Mouse (Mus musculus) layer of hippocampus, adult 8-10 months (tissue): ENCODE measurements at regions not wholly inside any gene's neighbourhood (a gene's known extent, or its start where the extent isn't known, plus 50 kb on each side); places are given as distances from the start of the nearest gene placed in this dataset.
A peak's percentile ranks its signal among the peaks of the same experiment; 100 is the strongest.

Source experiments
- DNase-seq, 2 experiments: peaks; one replicate each; pipeline ENCODE4 v3.0.0; 2022; ENCODE audit warnings: low spot score in 2 of 2

DNA sequence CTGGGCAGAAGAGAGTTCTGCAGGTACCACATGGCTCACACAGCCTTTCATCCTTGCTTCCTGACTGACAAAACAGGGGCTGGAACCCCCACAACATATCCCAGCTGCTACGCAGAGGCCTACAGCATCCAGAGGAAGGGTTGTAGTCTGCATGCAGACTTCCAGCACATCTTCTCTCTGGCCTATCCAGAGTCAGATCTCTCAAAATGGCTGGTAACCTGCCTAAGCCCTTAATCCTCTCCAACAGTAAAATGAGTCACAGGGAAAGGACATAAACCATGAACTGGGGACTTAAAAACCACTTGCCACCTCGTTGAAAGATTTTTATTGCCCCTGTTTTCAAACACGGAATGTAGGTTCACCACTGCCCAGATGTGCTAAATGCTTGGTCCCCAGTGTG is 183.6 kb upstream of the Spred2 start:
- DNase-seq = no peak

DNA sequence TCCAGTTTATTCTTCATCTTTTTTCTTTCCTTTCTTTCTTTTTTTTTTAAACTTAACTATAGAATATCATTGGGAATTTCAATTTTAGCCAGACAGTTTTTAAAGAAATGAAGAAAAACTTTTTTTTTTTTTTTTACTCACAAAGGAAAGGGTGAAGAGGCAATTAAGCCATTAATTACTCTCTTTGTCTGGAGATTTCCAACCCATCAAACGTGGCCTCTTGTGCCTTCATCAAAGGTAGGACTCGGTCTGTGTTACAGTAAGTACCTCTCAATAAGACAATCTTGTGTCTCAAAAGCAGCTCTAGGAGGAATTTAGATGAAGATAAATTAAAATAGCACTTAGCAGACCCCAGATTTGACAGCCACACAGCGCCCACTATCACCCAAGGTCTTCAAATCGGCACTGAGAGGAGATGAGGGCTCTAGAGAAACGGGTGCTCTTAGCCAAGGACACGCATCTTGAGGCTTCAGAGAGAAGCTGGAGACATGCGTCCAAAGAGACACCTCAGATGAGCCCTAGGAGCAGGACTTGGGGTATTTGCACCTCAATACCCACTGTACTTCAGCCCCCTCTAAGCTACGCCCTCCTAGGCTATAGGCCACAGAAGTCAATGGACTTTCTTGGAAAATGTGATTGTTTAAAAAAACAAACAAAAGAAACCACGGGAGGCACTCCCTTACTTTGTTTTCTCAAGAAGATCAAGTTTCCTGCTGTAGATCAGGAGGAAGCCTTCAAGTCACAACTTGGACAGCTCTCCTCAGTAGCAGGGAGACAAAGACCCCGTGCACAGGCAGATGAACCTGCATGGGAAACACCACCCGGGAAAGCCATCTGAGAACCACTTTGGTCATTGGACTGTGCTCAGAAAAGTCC is 176.8 kb upstream of the Spred2 start:
- DNase-seq = no peak

DNA sequence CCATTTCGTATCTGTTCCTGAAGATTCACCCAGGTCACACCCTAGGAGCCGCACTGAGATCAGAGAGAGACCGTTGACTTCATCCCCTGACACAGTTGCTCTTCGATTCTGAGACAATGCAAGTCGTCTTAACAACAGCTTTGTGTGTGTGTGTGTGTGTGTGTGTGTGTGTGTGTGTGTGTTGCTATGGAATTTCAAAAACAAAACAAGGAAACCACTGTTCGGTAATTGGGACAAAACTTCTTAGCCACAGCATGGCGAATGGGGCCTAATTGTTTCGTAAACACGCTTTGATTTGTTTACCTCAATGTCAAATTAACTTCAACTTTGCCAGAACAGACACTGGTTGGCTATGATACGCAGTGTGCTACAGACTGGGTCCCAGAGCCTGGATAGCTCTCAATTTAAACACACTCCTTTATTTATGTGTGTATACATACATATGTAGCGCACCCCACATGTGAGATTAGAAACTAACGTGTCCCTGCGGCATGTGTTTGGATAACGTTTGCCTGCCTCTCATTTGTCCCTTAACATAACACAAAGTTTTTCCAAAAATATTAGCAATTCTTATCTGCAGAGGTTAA is 176.1 kb upstream of the Spred2 start:
- DNase-seq = no peak

DNA sequence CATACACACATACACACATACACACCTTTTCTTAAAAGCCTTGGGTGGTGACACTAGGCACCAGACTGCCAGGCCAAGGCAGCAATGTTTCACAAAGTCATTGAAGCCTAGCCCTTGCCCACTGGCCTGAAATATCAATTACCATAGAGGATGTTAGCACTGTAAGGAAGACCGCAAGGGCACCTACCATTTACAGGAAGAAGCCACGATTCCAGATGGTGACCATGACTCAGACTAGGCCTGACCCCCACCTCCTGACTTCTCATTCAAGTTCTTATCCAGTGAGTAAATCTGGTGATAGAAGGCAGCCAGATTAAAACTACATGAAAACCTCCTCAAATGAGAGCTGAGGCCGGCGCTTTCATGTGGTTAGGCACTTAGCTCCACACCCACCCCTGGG is 165.3 kb upstream of the Spred2 start:
- DNase-seq = no peak

DNA sequence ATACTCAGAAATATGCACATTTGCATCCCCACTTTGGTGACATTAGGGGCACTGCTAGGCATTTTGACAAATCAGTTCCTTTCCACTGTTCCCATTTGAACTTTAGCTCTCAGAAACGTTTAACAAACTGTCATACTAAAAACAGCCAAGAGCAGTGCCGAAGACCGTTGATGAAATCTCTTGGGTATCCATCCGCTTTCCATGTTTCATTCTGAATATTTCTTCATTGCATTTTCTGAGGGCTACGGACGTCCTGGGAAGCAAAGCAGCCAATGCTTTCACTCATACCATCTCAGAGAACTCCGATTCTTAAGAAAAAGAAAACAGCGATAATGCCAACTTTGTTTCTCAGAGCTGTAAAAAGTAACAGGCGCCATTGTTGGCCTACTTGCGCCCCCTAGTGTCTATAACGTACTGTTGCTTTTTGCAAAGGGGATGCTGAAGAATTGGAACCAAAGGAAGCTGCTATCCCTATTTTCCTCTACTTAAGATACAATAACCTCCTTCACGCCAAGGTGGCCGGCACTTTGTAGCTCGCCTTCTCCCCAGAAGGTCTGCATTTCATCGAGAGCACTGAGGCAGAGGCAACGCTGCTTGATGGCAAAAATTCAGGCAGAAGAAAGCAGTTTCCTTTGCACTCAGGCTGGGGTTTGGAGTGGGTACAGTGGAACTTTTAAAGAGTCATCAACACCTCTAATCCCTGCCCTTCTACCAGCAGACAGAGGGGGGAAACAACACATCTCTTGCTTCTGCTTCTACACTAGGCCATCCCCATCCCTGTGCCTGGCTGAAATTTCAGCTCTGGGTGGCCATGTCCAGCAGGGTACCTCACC is 163.1 kb upstream of the Spred2 start:
- DNase-seq = peak; percentile 19 to 67

DNA sequence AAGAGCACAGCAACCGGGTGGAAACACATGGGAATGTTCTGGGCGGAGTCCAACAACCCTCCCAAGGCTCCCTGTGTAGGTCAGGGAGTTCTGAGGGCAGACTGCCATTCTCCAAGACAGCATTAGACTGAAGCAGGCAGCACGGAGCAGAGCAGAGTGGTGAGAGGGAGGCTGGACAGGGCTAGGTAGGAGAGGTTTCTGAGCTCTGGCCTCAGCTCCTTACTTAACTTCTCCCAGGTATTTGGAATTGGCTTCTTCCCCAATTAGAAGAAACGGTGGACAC is 162.5 kb upstream of the Spred2 start:
- no peak for DNase-seq

DNA sequence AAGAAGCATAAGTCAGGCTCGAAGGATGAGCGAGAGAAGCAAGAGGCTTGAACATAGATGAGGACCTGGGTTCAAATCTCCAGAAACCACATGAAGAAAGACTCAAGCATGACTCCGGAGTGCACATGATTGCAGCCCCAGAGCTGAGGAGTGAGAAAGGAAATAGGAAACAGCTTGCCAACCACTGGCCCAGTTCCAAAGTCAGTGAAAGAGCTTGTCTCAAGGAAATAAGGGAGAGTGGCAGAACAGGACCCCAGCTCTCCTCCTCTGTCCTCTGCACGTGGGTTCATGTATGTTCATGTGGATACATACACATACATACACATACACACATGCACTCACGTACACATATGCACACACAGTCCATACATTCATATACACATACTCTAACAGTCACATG is 156.9 kb upstream of the Spred2 start:
- no peak for DNase-seq

DNA sequence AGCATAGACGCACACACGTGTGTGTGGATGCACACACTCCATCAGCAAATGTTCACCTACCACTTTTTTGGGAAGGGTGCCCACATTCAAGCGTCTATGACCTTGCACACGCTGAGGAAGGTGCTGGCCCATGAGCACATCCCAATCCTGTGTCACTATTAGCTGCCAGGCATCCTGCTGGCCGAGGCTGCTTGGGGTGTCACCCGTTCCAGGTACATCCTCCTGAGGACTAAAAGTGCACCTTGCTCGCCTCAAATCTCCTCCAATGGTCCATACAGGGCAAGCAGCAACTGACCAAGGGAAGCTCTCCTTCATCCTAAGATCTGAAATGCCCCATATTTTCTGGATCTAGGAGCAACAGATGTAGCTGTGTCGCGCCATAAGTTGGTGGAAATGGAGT is 156.3 kb upstream of the Spred2 start:
- no peak for DNase-seq

DNA sequence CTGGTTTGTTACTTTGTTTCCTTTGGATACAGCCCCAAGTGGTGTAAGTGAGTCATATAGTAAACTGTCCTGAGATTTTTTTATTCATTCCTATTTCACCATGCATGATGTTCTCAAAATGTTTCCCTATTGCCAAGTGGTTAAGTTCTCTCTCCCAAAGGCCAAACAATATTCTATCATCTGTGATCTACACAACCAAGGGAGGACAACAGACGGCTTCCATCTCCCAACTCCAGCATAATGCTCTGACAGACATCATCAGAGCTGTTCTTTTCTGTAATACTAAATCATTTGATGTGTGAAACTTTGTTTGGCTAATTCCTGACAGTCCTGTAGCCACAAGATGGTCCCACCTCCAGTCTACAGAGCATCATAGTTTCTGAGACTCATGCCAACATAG is 155.2 kb upstream of the Spred2 start:
- DNase-seq = no peak

DNA sequence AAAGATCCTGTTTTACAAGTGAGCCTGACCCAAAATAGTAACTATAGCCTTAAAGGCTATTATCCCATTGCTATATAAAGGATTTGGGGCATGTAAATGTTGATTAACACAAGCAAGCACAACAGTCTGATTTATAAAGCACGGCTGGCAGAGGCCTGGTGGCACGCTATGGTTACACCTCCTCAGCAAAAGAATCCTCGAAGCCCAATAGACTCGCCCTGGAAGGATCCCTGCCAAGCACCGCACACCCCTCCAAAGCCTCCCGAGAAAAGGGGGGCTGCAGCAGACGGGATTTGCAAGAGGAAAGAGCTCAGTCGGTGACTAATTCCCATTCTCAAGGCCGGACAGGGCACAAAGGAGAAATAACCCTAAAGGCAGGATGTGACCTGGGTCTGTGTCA is 150.2 kb upstream of the Spred2 start:
- DNase-seq = no peak

DNA sequence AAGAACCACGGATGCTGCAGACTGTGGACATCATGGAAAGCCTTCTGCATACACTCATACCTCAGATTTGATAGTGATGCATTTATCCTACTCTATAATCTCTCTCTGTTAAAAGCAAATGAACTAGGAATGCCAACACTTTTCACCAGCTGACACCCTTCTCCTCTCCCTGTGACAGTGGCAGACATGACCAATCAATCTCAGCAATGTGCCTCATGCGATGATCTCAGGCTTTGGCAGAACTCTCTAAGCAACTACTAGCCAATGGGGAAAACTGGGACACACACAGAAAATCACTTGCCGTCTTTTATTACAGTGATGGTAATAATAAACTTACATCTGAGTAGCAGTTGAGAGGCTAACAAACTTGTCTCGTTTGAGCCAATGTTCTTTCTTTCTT is 148.4 kb upstream of the Spred2 start:
- DNase-seq = no peak

DNA sequence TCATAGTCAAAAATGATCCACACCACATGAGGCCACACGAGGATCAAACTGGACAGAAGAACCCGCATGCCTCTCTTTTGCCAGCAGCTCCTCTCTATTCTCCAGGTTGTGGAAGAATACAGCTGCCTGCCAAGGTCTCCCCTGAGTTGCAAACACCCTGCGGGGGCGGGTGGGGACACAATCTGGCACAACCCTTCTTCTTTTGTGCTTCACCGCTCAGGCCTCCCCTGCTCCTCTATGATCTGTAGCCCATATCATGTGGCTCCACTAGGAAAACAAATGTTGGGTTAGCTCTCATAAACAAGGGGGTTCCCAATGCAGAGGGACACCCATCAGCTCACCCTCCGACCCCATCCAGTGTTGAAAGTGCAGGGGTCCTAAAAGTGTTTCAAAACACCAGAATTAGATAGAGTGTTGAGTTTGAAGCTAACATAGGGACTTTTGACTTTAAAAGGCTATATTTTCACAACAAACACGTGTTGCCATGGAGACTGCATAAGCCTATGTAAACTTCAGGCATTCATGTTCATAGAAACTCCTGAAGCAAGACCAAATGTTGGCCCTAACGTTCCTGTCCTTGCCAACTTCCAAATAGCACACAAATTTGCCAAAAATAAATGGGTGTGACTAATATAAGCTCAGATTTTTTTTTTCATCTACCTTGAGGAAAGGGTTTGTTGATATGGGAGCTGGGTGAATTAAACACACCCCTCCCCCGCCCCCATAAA is 147.5 kb upstream of the Spred2 start:
- no peak for DNase-seq

DNA sequence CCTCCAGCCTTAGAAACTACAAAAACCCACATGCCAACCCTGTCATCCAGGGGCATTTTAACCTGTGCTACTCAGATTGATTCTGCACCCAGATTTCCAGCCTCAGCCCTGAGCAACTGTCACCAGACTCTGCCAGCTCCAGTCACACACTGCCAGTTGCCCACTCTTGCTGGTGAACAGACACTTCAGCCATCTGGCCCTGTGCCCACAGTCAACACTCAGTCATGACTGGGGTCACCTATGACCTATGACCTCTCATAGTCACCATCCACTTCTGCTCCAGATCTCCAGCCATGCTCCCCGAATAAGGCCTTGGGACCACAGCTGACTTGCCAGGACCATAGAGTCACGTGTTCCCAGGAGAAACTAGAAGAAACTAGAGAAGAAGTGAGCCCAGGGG is 146.0 kb upstream of the Spred2 start:
- no peak for DNase-seq

DNA sequence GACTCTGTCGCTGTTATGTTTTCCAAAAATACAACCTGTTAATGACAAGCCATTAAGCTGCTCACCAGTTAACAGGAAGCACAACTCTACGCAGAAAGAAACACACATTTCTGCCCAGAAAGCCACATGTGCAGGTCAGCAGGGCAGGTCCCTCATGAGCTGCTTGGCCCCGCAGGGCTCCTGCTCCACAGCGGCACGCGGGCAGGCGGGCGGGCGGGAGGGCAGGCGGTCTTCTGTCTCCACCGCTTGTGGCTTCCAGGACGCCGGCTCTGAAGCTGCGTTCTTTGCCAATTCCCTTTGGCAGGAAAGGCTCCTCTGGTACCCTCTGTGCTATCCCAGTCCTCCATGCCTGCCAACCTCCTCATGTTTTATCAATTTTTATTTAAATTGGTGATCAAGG is 139.1 kb upstream of the Spred2 start:
- no peak for DNase-seq

DNA sequence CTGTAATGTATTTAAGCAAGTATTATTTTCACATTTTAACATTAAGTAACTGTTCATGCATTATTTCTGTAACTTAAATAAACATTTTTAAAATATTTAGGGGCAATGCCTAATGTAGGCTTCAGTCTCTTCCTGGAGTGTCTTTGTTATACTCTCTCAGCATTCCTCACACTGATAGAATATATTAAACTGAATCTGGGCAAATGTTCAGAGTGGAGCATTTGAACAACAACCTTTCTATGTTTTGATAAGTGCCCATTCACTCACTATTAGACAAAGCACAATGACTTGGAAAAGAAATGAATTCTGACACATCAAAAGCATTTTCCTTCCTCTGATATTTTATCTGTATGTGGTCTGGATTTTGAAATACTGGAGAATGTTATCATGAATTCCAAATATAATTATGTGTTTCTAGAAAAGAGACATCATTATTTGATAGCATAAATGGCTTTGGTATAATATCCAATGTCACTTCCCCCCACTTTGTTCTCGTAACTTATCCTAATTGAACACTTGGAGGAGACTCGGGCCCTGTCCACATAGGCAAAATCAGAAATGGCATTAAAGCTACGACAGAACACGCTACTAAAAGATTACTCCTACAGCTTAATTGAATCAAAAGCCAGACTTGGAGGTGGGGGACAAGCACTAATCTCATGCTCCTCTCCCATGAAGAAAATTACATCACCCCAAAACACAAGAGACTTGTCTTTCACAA is 127.1 kb upstream of the Spred2 start:
- no peak for DNase-seq

DNA sequence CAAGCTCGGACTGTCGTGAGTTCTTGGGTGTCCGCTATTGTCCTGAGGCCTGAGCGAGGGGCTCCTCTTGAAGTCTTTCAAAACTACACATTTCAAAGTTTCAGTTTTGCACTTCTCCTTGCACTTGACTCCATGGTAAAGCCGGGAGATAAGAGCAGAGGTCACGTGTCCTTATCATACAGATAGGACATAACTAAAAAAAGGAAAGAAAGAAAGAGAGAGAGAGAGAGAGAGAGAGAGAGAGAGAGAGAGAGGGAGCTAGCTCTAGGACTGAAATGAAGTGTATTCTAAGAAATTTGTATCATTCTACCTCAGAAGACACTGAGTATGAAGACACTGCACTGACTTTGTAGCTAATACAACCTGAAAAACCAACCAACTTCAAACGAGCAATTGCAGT is 114.8 kb upstream of the Spred2 start:
- no peak for DNase-seq

DNA sequence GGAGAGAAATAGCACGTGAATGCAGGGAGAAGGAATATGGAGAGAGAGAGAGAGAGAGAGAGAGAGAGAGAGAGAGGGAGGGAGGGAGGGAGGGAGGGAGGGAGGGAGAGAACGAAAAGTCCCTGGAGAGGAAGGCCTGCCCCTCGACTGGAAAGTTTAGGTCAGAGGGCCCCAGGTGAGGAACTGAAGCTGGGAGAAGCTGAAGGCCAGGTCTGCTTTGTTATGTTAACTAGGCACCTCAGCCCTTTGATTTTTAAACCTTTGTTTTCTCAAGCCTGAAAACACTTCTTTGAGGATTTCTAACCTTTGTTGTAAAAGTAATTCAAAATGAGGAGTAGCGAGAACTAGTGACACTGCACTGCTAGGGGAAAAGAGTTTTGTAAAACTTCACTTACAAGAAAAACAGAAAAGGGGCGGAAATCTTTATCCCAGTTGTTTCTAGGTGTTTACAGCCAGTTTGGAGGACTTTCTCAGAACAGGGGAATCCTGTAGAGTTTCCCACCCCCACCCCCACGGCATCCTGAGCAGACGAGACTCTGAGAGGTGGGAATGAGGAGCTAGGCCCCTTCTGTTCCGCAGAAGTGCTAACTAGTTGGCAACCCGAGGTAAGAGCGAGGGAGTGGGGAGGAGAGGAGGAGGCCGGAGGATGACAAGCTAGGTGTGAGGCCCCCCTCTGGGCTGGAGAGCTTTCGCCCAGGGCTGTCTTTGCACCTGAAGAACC is 112.7 kb upstream of the Spred2 start:
- DNase-seq = no peak

DNA sequence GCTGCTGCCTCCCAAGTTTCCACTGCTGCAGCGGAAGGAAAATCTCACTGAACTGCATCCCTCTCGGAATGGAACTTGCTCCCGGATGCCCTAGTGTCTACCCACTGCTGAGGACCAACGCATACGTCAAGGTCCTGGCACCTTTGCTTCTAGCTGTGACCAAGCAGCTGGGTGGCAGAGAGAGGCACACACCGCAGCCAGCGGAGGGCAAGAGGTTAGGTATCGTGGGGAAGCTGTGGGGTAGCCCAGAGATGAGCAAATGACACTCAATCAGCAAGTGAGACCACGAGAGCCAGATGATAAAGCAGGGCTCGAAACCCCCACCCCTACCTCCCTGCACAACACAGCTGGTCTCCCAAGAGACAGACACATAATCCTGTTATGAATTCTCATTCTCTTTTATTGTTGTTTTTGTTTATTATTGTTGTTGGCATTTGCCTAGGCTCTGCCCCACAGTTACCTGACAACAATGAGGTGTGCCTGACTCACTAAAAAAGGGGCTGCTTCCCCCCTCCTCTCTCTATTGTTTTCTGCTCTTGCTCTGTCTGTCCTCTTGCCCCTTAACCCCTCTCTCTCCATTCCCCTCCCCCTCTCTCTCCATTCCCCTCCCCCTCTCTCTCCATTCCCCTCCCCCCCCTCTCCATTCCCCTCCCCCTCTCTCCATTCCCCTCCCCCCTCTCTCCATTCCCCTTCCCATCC is 112.0 kb upstream of the Spred2 start:
- DNase-seq = no peak

DNA sequence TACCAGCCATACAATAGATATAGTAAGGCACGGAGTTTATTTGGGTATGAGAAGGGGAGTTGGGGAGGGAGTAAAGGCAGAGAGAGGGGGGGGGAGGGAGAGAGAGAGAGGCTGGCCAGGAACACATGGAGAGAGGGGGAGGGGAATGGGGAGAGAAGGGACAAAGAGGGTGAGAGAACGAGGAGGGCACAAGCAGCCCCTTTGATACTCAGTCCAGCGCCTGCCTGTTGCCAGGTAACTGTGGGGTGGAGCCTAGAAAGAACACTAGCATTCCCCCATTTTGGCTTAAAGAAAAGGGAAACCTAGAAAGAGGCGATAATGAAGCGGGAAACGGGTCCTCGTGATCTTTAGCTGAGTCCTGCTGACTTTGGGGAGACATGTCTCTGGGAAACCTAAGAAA is 110.6 kb upstream of the Spred2 start:
- DNase-seq = no peak

DNA sequence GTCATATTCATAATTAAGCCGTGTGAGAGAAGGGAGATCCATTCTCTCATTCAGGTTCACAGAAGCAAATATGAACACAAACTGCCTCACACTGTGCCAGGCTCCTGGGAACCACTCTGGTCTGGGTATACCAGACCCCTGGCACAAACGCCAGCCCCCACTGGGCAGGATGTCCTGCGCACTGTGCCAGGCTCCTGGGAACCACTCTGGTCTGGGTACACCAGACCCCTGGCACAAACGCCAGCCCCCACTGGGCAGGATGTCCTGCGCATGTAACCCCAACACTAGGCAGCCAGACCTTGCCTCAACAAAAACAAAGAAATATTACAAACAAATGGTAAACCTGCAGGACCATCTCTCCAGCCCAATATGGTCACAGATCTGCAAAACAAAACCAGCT is 101.2 kb upstream of the Spred2 start:
- DNase-seq = no peak
